ENCODE assay signal across 1 mouse cellular context in genomic region chr19:41914592-41914882, GRCm38 (mm10).
TF ChIP-seq lines count a peak whose summit lies in the region.

No protein-coding gene starts in this region.

TF ChIP-seq in MEL, 35 proteins besides CTCF, POLR2A, EP300 and RAD21:
- TF ChIP-seq SMC3 (IDR thresholded peaks at IDR 0.05; ENCODE audit: low read depth, low read length) (peak; percentile 18; the same call in 1 of the 2 replicates), SIN3A (IDR thresholded peaks at IDR 0.05; ENCODE audit: low read length) (peak; percentile 50), MYC (IDR thresholded peaks at IDR 0.05; ENCODE audit: low read depth, low read length) (peak; percentile 69; the same call in 1 of the 2 replicates), TBP (IDR thresholded peaks at IDR 0.05; ENCODE audit: low read depth, low read length) (0 out of 2 replicates have a peak, but pooled peaks have one; percentile 7), MXI1 (IDR thresholded peaks at IDR 0.05; ENCODE audit: low read depth, low read length) (peak; percentile 56; the same call in 1 of the 2 replicates)
